Mouse (Mus musculus): ENCODE data around the gene Myo18a.

Gene Myo18a

DNA sequence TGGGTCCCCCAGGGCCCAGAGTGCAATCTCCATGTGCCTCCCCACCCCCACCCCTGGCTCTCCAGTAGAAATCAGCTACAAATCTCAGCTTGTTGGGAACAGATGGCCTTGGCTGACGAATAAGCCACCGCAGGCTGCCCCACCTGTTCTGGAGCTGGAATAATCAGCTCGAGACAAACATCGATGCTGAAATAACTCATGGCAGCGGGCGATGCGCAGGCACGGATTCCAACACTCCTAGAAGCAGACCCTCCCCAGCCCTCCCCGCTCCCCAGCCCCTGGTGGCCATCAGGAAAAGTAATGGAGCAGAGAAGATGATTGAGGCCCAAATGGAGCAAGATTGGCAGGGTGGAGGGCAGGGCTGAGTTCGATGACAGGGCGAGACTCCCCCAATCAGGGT is 109.2 kb downstream of the Myo18a start:
- DNase-seq (ENCODE audit: extremely low spot score), result peak; percentile 36

DNA sequence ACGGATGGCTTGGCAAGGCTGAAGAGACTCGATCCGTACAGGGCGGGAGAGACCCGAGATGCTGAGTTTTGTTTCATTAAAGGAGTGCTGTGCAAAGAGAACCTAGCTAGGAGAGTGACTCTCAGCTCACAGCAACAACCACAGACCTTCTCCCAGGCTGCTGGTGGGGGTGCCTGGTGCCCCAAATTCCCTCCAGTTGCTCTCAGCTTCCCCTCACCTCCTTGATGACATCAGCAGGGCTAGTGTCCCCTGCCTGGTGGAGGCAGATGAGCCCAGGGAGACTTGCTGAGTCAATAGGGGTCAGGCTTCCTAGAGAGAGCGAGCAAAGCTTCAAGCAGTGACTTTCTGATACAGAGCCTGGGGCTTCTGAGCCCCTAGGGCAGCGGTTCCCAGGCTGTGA is 109.6 kb downstream of the Myo18a start:
- DNase-seq (ENCODE audit: extremely low spot score), result no peak

DNA sequence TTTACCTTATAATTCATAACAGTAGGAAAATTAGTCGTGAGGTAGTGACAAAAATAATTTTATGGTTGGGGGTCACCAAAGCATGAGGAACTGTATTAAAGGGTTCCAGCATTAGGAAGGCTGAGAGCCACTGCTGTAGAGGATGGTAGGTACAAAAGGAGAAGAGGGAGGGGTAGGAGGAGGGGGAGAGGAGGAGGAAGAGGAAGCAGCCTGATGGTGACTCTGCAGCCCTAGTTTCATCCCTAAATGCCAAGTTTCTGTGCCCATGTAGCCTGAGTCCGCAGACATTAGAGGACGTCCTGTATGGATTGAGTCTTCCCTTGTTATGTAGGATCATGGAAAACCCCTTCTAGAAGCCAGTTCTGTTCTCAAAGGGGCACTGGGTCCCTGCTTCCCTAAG is 110.1 kb downstream of the Myo18a start:
- no peak for DNase-seq (ENCODE audit: extremely low spot score)

DNA sequence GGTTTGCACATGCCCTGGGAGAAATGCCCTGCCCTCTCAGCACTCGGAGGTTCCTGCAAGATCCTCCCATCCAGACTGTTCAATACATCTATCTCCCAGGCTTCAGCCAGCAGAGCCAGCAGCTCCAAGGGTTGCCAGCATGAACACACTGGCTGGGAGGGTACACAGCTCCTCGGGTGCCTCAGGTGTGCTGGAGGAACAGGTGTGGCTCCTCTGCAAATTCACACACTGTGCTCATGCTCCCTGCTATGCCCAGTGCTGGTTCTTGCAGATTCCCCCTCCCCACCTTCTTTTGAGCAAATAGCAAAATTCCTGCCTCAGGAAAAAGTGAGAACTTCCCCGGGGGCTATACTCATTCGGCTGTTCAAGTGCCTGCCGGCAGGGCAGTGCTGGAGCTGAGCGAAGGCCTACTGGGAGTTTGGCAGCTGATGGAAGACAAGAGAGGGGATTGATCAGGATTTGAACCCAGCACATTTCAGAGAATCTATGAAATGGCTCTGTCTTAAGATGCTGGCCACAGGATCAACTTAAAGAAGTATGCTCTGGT is 111.7 kb downstream of the Myo18a start:
- no peak for DNase-seq (ENCODE audit: extremely low spot score)

DNA sequence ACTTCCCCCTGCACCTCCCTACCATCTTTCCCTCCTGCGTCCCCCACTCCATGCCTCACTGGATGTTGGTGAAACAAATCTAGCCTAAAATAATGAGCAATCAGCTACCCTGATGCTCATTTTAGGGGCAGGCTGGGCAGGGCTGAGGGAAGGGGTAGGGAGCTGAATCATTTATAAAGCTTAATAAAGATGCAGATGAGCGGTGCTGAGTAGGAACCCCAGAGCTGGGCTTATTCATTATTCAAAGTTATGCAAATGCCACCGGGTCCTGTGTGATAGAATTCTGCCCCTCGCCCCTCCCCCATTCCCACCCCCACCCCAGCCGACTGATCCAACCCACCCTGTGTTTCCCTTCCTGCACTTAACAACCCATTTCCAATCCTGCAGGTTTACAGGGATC is 112.2 kb downstream of the Myo18a start:
- no peak for DNase-seq (ENCODE audit: extremely low spot score)

DNA sequence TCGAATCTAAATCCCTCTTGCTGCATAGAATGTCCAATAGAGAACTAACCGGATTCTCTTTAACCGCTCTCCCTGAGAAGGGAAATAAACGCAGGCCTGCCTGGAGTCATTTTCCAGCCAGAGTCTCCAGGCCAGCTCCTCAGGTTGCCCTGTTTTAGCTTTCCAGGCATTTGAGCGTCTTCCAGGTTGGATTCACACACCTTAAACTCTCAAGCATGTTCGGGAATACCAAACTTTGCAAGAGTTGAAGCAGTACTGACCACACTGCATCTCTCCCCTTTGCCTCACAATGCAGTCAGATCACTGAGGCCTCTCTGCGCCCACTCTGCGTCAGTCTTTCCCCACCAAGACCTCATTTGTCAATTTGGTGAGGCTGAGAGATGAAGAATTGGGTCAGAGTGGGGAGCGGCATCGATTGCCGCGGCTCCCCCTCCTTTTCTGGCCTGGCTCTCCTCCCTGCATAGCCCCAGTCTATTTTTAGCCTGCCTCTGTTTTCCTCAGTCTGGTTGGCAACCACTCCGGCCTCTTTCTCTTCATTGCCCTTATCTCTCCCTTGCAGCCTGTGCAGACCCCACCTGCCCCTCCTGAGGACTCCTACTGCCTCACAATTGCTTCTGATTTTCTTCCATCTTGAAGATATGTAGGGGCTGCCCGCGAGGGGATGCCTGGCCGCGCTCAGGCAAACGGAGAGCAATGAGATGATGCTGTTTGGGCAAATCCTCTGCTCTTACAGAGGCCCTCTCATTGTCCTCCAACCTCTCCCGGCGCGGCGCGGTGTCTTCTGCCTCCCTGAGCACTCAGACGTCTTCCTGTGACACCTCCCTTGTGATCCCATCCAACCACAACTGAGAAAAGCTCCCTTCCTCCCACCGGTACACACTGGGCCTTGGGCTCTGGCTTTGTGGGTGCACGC is 113.1 kb downstream of the Myo18a start:
- DNase-seq (ENCODE audit: extremely low spot score), result no peak

DNA sequence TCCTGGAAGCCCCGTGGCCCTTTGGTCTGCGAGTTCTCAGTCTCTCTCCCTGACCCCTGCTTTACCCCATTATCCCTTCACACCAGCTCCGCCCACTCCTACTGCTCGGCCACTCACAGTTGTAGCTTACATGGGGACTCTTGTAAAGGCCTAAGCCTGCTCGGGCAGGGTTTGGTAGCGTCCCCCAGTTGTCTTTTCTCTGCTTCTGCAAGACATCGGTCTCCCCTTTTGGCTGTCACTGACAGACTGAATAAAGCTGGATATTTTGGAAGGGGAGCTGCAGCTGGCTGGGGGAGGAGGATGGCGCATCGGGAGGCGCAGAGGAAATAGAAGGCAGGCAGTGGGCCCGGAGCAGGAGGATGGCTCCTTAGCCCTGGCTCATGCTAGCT is 113.7 kb downstream of the Myo18a start:
- no peak for DNase-seq (ENCODE audit: extremely low spot score)

DNA sequence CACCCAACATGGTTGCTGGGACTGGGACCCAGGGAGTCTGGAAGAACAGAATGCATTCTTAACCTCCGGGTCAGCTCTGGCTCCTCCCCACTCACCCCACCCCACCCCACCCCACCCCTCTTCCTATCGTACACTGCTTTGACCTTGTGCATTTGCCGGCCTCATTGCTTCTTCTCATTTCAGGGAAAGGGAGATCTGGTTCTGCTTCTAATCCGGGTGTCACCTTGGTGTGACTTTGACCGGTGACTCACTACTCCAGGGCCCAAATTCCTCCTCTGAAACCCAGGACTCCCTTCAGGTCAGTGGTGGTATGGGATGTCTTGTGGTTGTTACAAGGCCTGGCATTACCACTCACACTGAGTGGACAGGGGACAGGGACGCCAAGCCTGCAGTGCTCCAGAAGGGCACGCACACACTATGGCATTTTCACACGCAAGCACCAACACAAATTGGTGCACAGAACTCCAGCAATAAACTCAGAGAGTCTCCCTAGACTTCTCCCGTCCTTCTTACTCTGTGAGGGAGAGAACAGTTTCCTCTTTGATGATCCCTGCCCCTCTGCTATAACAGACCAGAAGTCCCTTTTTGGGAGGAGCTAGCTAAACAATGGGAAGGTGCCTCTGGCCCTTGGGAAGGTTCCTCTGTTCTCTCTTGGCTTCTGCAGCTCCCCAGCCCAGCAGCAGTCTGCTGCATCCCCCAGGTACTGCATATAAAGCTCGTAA is 121.6 kb downstream of the Myo18a start:
- no peak for DNase-seq (ENCODE audit: extremely low spot score)

DNA sequence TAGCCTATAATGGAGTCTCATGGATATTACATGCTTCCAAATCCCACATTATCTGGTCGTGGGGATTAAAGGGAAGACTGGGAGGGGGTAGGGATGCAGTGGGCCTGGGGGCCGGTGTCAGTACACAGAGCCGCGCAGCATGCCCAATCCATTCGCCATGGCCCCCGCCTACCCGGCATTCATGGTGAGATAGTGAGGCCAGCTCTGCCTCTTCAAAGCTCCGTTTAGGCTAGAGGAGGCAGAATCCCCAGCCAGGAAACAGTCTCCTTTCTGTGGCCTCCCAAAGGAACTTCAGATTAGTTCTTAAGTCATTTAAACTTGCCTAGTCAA is 122.2 kb downstream of the Myo18a start:
- DNase-seq (ENCODE audit: extremely low spot score), result peak; percentile 69

DNA sequence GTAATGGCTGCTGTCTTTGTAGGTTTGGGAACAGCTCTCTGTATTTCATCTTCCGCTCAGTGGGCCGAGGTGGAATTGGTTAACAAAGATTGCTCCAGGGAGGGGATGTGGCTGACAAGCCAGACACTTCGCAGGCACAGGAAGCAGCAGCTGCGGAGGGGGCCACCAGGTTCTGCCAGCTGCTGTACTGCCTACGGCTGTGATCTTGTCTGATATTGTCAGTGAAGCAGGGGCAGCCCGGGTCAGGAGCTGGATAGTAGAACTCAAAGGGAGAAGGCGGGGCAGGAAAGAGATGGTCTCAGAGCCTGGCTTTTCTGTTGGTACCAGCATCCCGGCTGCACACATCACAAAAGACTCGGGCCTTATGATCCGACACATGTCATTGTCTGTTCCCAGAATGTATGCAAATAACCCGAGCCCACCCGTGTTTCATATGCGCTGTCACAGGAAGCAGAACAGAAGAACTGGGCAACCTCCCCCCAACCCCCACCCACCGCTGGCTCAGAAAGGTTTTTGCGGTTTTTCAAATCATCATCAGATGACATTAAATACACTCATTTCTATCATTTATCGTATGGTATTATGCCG is 124.4 kb downstream of the Myo18a start:
- peak; percentile 51 for DNase-seq (ENCODE audit: extremely low spot score)

DNA sequence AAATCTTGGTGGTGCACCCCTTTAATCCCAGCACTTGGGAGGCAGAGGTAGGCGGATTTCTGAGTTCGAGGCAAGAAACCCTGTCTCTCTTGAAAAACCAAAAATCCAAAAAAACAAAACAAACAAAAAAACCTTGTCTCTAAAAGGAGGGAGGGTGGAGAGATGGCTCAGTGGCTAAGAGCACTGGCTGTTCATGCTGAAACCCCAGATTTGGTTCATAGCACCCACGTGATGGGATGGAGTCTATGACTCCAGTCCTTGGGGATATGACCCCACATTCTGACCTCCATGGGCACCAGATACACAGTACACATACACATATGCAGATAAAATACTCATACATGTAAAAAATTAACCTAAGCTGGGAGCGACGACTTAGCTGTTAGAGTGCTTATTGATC is 125.8 kb downstream of the Myo18a start:
- no peak for DNase-seq (ENCODE audit: extremely low spot score)

DNA sequence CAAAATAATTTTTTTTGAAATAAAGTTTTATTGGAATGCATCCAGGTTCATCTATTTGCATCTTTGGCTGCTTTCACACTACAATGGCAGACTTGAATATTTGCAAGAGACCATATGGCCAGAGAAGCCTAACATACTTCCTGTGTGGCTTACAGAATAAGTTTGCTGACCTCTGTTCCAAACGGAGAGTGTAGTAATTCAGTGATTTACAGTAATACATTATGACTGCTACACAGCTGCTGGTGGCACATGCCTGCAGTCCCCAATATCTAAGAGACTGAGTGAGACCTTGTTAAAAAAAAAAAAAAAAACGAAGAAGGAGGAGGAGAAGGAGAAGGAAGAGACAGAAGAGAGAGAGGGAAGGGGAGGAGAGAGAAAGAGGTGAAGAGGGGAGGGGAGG is 126.4 kb downstream of the Myo18a start:
- DNase-seq (ENCODE audit: extremely low spot score), result no peak

DNA sequence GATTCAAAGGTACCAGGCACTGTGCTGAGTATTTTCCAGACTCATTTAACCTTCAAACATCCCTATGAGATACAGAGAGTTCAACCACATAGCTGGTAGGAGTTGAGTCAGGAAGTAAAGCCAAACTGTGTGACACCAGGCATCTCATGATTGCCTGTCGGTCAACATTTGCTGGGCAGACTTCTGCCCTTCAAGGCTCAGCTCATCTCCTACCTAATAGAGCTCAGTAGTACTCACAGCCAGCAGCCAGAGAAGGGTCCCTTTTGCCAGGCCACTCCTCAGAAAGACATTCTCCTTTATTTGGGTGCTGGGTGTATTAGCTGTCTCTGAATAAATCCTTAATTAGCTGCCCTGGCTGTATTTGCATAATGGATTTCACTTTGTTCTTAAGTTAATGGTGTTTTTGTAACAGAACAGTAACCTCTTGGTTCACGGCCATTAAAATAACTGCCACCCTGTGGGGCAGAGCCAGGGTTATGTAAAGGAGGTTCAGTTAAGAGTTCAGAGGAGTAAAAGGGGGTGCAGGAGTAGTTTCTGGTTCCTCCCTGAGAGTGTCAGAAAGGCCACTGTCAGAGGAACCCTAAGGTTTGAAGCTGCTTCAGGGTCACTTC is 127.7 kb downstream of the Myo18a start:
- DNase-seq (ENCODE audit: extremely low spot score), result no peak

DNA sequence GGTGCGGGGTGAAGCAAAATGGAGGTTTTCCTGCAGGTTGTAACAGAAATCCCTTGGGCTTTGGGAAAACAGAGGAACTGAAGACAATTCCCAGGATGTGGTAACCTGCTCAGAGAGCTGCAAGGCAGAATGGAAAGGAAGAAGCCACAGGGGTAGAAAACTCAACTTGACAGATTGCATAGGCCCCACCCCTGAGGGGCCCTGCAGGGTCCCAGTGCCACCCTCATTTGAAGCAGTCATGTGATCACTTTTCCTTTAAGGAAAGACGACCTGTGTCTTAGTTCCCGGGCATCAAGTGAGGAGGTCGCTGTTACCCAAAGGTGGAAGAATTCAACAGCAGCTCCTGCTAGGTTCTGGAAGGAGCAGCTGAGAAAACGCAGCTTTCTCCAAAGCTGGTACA is 129.8 kb downstream of the Myo18a start:
- no peak for DNase-seq (ENCODE audit: extremely low spot score)

DNA sequence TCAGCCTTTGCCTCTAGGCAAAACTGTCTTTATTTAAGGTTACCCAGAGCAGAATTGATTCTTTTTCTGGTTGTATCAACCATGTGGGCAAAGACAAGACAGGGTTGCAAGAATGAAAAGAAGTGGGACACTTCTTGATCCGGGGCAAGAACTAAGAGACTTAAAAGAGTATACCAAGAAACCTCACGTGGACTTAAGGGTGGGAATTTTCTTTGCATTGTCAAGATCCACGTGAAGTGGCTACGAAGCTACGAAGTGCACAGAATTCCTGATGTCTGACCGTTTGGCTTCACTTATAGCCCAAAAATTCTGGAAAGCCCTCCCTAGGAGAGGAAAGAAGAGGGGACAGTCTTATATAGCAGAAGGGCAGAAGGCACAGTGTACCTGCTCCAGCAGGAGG is 130.2 kb downstream of the Myo18a start:
- no peak for DNase-seq (ENCODE audit: extremely low spot score)

DNA sequence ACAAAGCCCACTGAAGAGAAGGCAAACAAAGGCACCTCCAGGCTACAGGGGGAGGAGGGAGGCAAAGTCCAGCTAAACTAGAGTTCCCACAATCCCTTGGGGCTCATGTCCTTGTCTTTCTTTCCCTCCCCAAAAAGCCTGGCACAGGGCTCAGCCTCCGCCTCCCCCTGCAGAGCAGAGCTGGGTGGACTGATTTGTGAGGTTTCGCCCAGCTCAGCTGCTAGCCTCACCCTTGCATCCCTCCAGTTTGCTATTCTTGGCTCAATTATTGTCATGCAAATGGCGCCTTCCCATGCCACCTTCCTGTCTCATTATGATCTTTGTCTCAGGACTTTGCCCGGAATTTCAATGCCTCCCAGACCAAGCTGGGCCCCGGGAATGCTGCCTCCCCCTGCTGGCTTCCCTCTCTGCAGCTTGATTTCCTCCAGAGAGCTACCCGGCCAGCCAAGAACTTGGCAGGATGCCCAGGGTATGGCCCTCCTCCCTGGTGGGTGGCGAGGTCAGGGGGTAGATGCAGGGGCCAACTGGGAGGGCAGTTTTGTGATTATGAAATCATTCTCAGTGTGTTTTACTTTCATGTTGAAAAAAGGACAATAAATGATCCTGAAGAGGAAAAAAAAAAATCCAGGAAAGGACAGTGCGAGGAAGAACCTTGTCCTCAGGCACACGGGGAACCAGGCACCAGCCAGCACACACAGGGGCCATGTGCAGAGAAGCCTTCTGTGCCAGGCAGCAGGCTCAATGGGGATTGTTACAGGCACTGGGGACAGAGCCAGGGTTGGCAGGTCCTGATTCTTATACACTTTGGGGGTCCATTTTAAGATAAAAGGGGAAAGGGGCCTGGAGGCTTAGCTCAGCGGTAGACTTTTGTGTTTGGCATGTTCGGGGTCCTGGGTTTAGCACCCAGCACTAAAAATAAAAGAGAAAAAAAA is 131.0 kb downstream of the Myo18a start, which contains the start of gene Pipox:
Pipox (minus strand) TSS at position 310 of the 932 bp plus-strand sequence.
- DNase-seq (ENCODE audit: extremely low spot score), result peak; percentile 74

DNA sequence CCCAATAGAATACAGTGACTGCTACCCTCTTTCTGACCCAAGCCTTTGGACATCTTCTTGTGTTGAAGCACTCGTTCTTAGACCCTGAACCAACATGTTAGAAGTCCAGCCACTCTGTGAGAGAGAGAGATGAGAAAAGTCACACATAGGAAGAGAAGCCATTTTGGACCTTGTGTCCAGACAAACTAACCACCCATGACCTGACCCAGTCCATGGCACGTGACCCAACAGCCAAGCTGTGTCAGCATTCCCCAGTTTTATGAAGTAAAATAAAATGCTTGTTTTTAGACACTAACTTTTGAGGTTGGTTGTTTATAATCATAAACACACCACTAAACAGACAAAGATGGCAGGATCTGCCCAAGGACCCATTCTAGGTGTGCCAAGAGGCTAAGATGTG is 131.9 kb downstream of the Myo18a start:
- no peak for DNase-seq (ENCODE audit: extremely low spot score)

DNA sequence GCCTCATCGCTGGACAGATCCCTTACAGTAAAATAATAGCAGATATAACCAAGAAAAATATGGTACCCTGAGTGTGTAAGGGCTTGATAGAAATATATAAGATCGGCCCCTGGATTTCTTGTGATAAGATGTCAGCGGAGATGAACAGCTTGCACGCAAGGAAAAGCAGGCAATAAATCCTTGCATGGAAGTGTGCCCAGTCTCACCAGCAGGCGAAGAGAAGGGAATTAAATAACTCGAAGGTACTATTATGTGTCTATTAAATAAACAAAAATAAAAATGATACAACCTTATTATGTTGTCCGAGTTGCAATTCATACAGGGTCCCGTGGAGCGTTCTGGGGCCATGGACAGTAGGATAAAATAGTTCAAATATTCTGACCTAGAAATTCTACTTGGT is 133.0 kb downstream of the Myo18a start:
- DNase-seq (ENCODE audit: extremely low spot score), result no peak

DNA sequence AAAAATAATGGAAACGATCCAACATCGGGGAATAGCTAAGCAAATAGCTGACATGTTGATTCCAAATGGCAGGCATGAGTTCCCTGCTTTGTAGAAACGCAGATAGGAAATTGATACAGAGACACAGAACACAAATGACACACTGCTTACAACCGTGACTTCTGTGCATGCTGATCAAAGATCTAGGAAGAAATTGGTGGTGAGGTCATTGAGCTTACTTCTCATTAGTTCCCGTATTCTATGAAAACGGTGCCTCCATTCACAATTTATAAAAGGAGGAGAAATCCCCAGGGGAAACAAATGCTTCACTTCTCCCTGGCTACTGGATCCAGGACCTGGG is 133.4 kb downstream of the Myo18a start:
- no peak for DNase-seq (ENCODE audit: extremely low spot score)

DNA sequence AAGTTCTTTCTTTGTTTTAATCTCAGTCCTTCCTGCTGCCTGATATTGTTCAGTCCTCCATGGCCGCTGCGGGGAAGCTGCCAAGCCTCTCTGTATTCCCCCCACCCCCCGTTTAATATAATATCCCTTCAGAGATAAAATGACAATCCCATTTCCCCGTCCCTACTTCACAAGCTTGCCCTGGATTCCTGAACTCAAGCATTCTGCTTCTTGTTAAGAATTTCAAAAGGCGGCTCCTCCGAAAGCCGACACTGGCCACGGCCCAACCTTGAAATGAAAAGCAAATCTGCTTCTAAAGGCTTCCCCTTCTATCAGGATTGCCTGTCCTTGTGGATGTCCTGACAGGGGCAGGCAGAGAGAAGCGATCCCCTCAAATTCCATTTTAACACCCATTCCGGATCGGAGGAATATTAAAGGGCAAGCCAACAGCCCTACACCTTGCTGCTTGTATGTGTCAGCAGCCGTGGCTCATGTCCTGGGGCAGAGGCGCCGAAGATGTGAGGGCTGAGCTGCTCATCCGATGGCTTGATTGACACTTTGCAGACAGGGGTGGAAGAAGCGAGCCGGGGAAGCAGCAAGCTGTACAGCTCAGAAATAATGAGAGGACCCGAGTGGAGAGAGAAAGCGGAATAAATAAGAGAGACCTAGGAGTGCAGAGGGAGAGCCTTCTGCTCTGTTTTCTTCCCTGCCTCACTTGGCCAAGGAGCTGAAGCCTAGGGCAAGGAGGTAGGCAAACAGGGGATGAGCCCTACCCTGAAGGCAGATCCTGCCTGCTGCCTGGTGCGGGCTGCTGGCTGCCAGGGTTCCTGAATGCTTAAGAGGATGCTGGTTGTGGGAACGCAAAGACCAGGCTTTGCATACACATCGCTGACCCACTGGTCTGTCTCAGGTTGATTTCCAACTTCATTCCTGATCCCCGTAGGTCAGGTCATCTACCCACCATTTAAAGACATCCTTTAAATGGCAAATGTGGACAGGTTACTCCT is 134.1 kb downstream of the Myo18a start:
- DNase-seq (ENCODE audit: extremely low spot score), result no peak
